Mouse (Mus musculus) bone marrow, adult 2 months (tissue): ENCODE measurements around the gene Tmem245.
"Not testable (repeated sequence)": the region's sequence is repeated elsewhere in the genome, so short reads cannot be mapped to it uniquely, and the experiment has no call there.

ENCODE experiments used
- CTCF ChIP-seq: fragments of 200-500 bp; IDR thresholded peaks from 2 replicates; pipeline ENCODE4 v1.5.1; 2011; ENCODE audit warnings: low read length, control low read depth; ENCODE audit not compliant: control insufficient read depth, insufficient read depth
- POLR2A ChIP-seq: fragments of 200-500 bp; IDR thresholded peaks from 2 replicates; pipeline ENCODE4 v1.6.1; 2011; ENCODE audit warnings: low read depth, mild to moderate bottlenecking, control low read depth, low read length, borderline replicate concordance; ENCODE audit not compliant: control insufficient read depth

DNA sequence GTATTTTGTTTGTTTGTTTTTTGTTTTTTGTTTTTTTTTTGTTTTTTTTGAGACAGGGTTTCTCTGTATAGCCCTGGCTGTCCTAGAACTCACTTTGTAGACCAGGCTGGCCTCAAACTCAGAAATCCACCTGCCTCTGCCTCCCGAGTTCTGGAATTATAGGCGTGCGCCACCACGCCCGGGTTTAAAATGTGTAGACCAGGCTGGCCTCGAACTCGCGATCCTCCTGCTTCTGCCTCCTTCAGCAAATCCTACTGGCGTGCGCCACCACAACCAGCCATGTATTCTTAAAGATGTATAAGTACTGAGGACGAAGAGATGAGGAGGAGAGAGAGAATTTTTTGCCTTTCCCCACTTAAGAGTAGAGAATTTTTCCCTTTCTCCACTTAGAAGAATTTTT, 76.7 kb downstream of the Tmem245 start:
- not testable (repeated sequence) for TF ChIP-seq CTCF, POLR2A
